Mouse (Mus musculus): ENCODE data around the gene Nuak2. TPM values are rescaled to one million over a fixed set of nuclear protein-coding genes. Genes with fewer than 3 reads are reported as not detected.
A peak's percentile ranks its signal among the peaks of the same experiment; 100 is the strongest.
"Not testable (repeated sequence)": the region's sequence is repeated elsewhere in the genome, so short reads cannot be mapped to it uniquely, and the experiment has no call there.

Nuak2 gene
- total and polyA plus RNA-seq, 2 experiments from 2014 or later, result 7.7 to 7.9 TPM

DNA sequence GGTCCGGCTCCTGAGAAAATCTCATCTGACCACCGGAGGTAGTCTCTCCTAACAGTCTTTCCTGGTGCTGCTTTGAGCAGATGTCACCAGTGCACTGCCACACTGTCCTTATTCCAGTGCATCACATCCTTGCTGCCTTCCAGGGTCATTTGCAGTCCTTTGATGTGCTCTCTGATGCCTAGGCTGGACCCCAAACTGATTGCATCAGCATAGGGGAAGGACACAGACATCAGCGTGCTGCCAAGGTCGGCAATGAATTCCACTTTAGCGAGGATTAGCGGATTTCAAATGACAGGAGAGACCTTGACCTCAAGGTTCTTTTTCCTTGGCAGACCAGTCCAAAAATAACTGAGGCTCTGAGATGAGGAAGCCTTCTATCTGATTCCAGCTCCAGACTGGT is 38.8 kb upstream of the Nuak2 start:
- no peak for ATAC-seq
- no peak overlapping the region for H3K27ac ChIP-seq
- no peak overlapping the region for H3K4me2 ChIP-seq (ENCODE audit: low read depth, low read length)
- H3K9me3 ChIP-seq (ENCODE audit: low read length), result no peaks in the 10 kb centered on the region
- DNase-seq (ENCODE audit: low spot score), result no peak
- H3K4me3 ChIP-seq (ENCODE audit: low read length), result no peak overlapping the region
- H3K36me3 ChIP-seq (ENCODE audit: insufficient read depth, low read length), result no peaks in the 10 kb centered on the region
- H3K4me1 ChIP-seq (ENCODE audit: insufficient read depth, low read length), result peaks cover 8% of the 10 kb centered on the region; the same call in 1 of the 2 replicates
- WGBS, result 60% methylated on average over 6 of the region's 6 CpGs
- no peak for TF ChIP-seq CTCF (IDR thresholded peaks at IDR 0.05; ENCODE audit: low read depth)
- H3K9ac ChIP-seq (replicated peaks; ENCODE audit: low read length), result no peak overlapping the region
- no peaks in the 10 kb centered on the region for H3K27me3 ChIP-seq (ENCODE audit: insufficient read depth, low read length)

DNA sequence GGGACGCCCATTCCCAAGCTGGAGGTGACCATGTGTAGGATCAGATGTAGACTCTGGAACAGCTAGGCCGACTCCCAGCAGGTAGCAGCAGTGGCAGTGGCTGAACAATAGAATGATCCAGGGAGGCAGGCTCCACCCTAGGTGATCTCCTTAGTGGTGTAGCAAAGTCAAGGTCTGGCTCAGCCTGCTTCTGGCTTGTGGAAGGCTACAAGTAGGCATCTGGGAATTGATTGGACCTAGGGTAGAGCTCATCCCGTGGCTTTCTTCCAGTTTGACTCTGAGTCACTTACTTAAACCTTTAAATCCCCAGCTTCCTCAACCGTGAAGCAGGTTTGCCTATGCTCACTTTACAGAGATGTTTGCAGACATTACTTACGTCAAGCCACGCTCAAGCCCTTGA is 35.3 kb upstream of the Nuak2 start:
- WGBS, result 75% methylated on average over 6 of the region's 6 CpGs
- peaks cover 16% of the 10 kb centered on the region for H3K4me1 ChIP-seq (ENCODE audit: insufficient read depth, low read length)
- H3K9me3 ChIP-seq (ENCODE audit: low read length); H3K9ac ChIP-seq (replicated peaks; ENCODE audit: low read length); H3K27ac ChIP-seq; H3K4me2 ChIP-seq (ENCODE audit: low read depth, low read length); H3K4me3 ChIP-seq (ENCODE audit: low read length); H3K27me3 ChIP-seq (ENCODE audit: insufficient read depth, low read length); H3K36me3 ChIP-seq (ENCODE audit: insufficient read depth, low read length); ATAC-seq; DNase-seq (ENCODE audit: low spot score): not testable (repeated sequence)

DNA sequence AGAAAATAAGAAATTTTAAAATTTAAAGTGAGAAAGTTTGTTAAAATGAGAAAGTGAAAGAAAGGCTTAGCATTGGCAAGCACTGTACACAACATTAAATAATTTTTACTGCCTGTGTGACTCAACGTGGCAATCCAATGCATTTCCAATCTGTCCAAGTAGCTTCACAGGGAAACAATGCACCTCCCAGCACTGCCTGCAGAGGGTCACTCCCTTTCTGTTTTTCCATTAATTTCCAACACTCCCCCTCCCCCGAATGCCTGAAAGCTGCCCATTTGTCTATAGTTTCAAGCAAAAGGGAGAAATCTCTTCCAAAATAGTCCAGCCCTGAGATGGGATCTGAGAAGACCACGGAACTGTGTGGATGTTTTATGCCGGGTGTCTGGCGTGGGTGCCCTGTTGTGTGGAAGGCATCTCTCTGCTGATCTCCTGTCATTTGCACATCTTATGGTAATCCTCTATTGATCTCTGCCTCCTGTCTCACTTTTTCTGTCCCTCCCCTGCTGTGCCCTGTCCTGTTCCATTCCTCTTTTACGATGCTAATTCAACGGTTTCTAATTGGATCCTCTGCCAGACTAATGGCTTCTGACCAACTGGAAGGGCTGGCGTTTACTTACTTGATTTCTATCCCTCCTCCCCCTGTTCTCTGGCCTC is 34.3 kb upstream of the Nuak2 start:
- no peaks in the 10 kb centered on the region for H3K27me3 ChIP-seq (ENCODE audit: insufficient read depth, low read length)
- 11% methylated on average over 8 of the region's 8 CpGs for WGBS
- H3K36me3 ChIP-seq (ENCODE audit: insufficient read depth, low read length), result no peaks in the 10 kb centered on the region
- TF ChIP-seq CTCF (IDR thresholded peaks at IDR 0.05; ENCODE audit: low read depth), result peak; percentile 22; the same call in 1 of the 2 replicates
- H3K4me2 ChIP-seq (ENCODE audit: low read depth, low read length), result no peak overlapping the region
- H3K4me3 ChIP-seq (ENCODE audit: low read length), result no peak overlapping the region
- peaks cover 20% of the 10 kb centered on the region for H3K4me1 ChIP-seq (ENCODE audit: insufficient read depth, low read length)
- H3K27ac ChIP-seq, result no peak overlapping the region
- no peak overlapping the region for H3K9ac ChIP-seq (replicated peaks; ENCODE audit: low read length)
- ATAC-seq, result peak; percentile 13; the same call in 1 of the 2 replicates
- peak; percentile 66 for DNase-seq (ENCODE audit: low spot score)
- H3K9me3 ChIP-seq (ENCODE audit: low read length), result no peaks in the 10 kb centered on the region

DNA sequence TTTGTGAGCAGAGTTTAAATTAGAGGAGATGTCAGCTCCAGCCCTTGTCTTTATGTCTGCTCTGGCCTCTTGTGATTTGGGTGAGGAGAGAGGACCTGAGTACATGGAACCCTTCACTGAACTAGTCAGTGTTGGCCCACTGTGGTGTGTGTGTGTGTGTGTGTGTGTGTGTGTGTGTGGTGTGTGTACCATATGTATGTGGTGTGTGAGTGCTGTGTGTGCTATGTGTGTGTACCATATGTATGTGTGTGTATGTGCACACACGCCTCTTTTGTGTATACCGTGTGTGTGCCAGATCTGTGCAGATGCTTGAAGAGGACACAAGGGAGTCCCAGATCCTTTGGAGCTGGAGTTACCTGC is 33.8 kb upstream of the Nuak2 start:
- ATAC-seq, result peak; percentile 39; the same call in 1 of the 2 replicates
- Histone ChIP-seq H3K9ac (replicated peaks; ENCODE audit: low read length) (no peak overlapping the region), H3K36me3 (ENCODE audit: insufficient read depth, low read length) (no peaks in the 10 kb centered on the region), H3K4me3 (ENCODE audit: low read length) (no peak overlapping the region), H3K9me3 (ENCODE audit: low read length) (no peaks in the 10 kb centered on the region), H3K4me1 (ENCODE audit: insufficient read depth, low read length) (peaks cover 20% of the 10 kb centered on the region), H3K27me3 (ENCODE audit: insufficient read depth, low read length) (no peaks in the 10 kb centered on the region), H3K27ac (peak overlapping the region; percentile 11; the same call in 1 of the 2 replicates), H3K4me2 (ENCODE audit: low read depth, low read length) (no peak overlapping the region)
- no peak for TF ChIP-seq CTCF (IDR thresholded peaks at IDR 0.05; ENCODE audit: low read depth)
- WGBS, result 83% methylated on average over 2 of the region's 2 CpGs
- no peak for DNase-seq (ENCODE audit: low spot score)

DNA sequence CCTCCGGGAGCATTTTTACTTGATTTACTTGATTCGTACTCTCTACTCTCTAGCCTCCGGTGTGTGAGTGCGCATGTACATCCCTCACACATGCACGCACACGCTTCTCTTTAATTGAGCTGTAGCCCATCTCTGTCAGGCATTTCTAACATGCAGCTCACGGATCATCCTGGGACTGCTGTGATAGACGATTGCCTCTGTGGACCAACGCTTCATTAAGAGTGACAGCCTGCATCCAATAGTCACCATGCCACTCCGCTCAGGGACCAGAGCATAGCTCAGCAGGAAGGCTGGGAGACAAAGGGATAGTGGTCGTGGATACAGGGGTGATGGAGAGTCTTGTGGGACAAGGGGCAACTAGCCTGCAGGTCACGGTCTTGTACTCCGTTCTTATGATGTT is 32.9 kb upstream of the Nuak2 start:
- Histone ChIP-seq H3K27me3 (ENCODE audit: insufficient read depth, low read length) (no peaks in the 10 kb centered on the region), H3K4me3 (ENCODE audit: low read length) (no peak overlapping the region), H3K4me2 (ENCODE audit: low read depth, low read length) (no peak overlapping the region), H3K9ac (replicated peaks; ENCODE audit: low read length) (no peak overlapping the region), H3K9me3 (ENCODE audit: low read length) (no peaks in the 10 kb centered on the region), H3K36me3 (ENCODE audit: insufficient read depth, low read length) (no peaks in the 10 kb centered on the region), H3K4me1 (ENCODE audit: insufficient read depth, low read length) (peaks cover 28% of the 10 kb centered on the region), H3K27ac (peak overlapping the region; percentile 4; the same call in 1 of the 2 replicates)
- WGBS, result 29% methylated on average over 13 of the region's 13 CpGs
- no peak for TF ChIP-seq CTCF (IDR thresholded peaks at IDR 0.05; ENCODE audit: low read depth)
- ATAC-seq (peak; percentile 53), DNase-seq (ENCODE audit: low spot score) (peak; percentile 70)

DNA sequence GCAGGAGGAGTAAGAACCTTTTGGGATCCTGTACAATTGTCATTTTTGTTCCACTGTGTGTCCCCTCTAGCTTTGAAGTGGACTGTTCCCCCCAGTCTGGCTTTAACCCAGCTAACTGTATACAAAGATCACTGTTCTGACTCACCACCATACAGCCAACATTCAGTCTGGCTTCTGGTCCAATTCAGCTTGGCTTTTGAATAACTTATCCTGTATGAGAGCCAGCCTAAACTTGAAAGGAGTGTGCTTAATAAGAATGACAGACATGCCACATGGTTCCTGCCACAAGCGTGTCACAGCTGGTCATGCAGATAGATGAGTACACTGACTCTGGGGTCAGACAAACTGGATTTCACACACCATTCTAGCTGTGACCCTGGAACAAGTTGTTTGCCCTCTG is 29.2 kb upstream of the Nuak2 start:
- no peak for TF ChIP-seq CTCF (IDR thresholded peaks at IDR 0.05; ENCODE audit: low read depth)
- no peak overlapping the region for H3K4me3 ChIP-seq (ENCODE audit: low read length)
- WGBS, result 63% methylated on average over 1 of the region's 1 CpGs
- H3K4me1 ChIP-seq (ENCODE audit: insufficient read depth, low read length), result peaks cover 27% of the 10 kb centered on the region
- no peak overlapping the region for H3K27ac ChIP-seq
- H3K4me2 ChIP-seq (ENCODE audit: low read depth, low read length), result no peak overlapping the region
- no peaks in the 10 kb centered on the region for H3K36me3 ChIP-seq (ENCODE audit: insufficient read depth, low read length)
- H3K27me3 ChIP-seq (ENCODE audit: insufficient read depth, low read length), result no peaks in the 10 kb centered on the region
- no peaks in the 10 kb centered on the region for H3K9me3 ChIP-seq (ENCODE audit: low read length)
- ATAC-seq, result no peak
- no peak overlapping the region for H3K9ac ChIP-seq (replicated peaks; ENCODE audit: low read length)
- no peak for DNase-seq (ENCODE audit: low spot score)

DNA sequence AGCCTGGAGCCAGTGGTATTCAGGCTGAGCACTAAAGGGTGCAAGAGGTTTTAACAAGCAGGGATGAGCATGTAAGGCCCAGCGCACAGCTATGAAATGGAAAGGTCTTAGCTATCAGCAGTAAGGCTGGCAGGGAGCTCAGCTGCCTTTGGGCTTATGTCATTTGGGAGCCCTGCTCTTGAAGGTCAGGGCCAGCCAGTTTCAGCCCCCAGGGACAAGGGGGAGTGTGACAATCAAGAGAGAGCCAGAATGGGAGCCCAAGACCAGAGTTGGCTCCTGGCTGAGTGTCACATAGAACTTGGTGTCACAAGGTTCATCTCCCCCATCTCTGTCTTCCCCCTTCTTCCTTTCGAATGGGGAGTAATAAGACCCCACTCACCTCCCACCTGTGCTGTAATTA is 28.5 kb upstream of the Nuak2 start:
- H3K27ac ChIP-seq, result 0 out of 2 replicates have a peak overlapping the region, but pooled peaks have one; percentile 4
- H3K4me1 ChIP-seq (ENCODE audit: insufficient read depth, low read length), result peaks cover 30% of the 10 kb centered on the region
- ATAC-seq, result no peak
- TF ChIP-seq CTCF (IDR thresholded peaks at IDR 0.05; ENCODE audit: low read depth), result no peak
- no peak overlapping the region for H3K9ac ChIP-seq (replicated peaks; ENCODE audit: low read length)
- no peaks in the 10 kb centered on the region for H3K27me3 ChIP-seq (ENCODE audit: insufficient read depth, low read length)
- no peaks in the 10 kb centered on the region for H3K36me3 ChIP-seq (ENCODE audit: insufficient read depth, low read length)
- H3K9me3 ChIP-seq (ENCODE audit: low read length), result no peaks in the 10 kb centered on the region
- H3K4me2 ChIP-seq (ENCODE audit: low read depth, low read length), result no peak overlapping the region
- DNase-seq (ENCODE audit: low spot score), result no peak
- WGBS, result 61% methylated on average over 2 of the region's 2 CpGs
- no peak overlapping the region for H3K4me3 ChIP-seq (ENCODE audit: low read length)

All from hindbrain, postnatal 0 days (tissue).